Mouse (Mus musculus): Measurements from ENCODE around the gene Map4k4.

DNA sequence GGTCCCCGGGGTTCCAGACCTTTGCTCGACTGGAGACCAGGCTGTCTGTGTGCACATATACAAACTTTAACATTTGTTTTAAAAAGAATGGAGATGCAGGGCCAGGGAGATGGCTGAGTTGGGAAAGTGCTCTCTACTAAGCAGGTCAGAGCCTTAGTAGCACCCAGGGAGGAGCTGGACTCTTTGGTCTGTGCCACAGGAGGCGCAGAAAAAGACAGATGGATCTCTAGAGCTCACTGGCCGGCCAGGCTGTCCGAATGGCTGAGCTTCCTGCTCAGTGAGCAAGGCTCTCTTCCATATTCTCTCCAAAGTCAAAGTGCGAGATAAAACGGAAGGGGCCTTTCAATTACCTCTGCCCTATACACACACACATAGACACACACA is 33.6 kb upstream of the Map4k4 start:
- TF ChIP-seq EP300 (IDR thresholded peaks at IDR 0.05) (no peak), CTCF (IDR thresholded peaks at IDR 0.05) (no peak)

All from lung, postnatal 0 days (tissue).